Mouse (Mus musculus): ENCODE data around the gene Rtkn.

DNA sequence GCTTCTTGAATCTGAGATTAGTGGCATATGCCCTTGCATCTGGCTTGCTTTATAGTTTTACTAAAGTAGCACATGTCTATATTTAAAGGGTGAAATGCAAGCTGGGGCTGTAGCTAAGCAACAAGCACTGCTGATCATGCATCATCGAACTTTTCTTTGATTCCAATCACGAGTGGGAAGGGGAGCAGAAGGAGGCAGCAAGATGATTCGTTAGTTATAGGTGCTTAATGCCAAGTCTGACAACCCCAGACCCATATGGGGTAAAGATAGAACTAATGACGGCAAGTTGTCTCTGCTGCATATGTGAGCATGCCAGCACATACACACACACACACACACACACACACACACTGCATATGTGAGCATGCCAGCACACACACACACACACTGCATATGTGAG lies 31.1 kb upstream of the Rtkn start:
- no peak for TF ChIP-seq GATA1 (IDR thresholded peaks at IDR 0.05; ENCODE audit: borderline replicate concordance, low read length)
- no peak for TF ChIP-seq FLI1 (IDR thresholded peaks at IDR 0.05; ENCODE audit: low read length)

Data from megakaryocyte, embryonic 14.5 days (primary cell).